Mouse (Mus musculus): ENCODE data around the gene Lrfn4. TPM values are rescaled to one million over a fixed set of nuclear protein-coding genes. Genes with fewer than 3 reads are reported as not detected.

Gene Lrfn4
- total RNA-seq (2021) = 1 to 10 TPM; 7.7 to 9.2 TPM

- intact Hi-C loops (cut with DNase I) = no loop called here
- peak; percentile 73 to 81 for DNase-seq
These were observed at the start of gene Lrfn4 for GRCm38 (mm10) chr19:4615151-4616093. Lrfn4 (minus strand) TSS chr19:4615667.

GRCm38 (mm10) chr19:4658156-4658555, 42.7 kb upstream of the Lrfn4 start:
- DNase-seq = no peak
- intact Hi-C loops (cut with DNase I) = no loop called here

- DNase-seq = no peak
- intact Hi-C loops (cut with DNase I) = no loop called here
These were observed 31.5 kb upstream of the Lrfn4 start for GRCm38 (mm10) chr19:4646917-4647492.

- DNase-seq = no peak
- intact Hi-C loops (cut with DNase I) = no loop called here
These were observed 28.8 kb upstream of the Lrfn4 start for GRCm38 (mm10) chr19:4644271-4644670.

- intact Hi-C loops (cut with DNase I) = no loop called here
These were observed 20.5 kb upstream of the Lrfn4 start for GRCm38 (mm10) chr19:4635986-4636385.

GRCm38 (mm10) chr19:4628819-4629218, 13.4 kb upstream of the Lrfn4 start:
- DNase-seq = peak; percentile 52 to 70
- intact Hi-C loops (cut with DNase I) = loop anchor here (1.0 to 5.0 kb wide), 4 partner anchors 111 to 338 kb away; partner anchors contain the start of gene 2010003K11Rik

More at GRCm38 (mm10) chr19:4635986-4636385, 20.5 kb upstream of the Lrfn4 start:
- no peak for DNase-seq

- intact Hi-C loops (cut with DNase I) = loop anchor here (5.0 kb wide), 2 partner anchors 129 to 341 kb away; partner anchors contain the start of gene 2010003K11Rik
- no peak for DNase-seq
These were observed 10.5 kb upstream of the Lrfn4 start for GRCm38 (mm10) chr19:4625829-4626535.

- intact Hi-C loops (cut with DNase I) = loop anchor here (5.0 kb wide), 2 partner anchors 128 to 342 kb away; partner anchors contain the start of gene 2010003K11Rik
- DNase-seq = peak; percentile 90 to 94
These were observed 9.8 kb upstream of the Lrfn4 start, which contains the start of gene Rce1 for GRCm38 (mm10) chr19:4625179-4625828. Rce1 (minus strand) TSS chr19:4625641.

GRCm38 (mm10) chr19:4624406-4625178, 9.1 kb upstream of the Lrfn4 start:
- DNase-seq = no peak
- intact Hi-C loops (cut with DNase I) = loop anchor here (5.0 kb wide), 2 partner anchors 127 to 343 kb away; partner anchors contain the start of gene 2010003K11Rik

GRCm38 (mm10) chr19:4624006-4624405, 8.5 kb upstream of the Lrfn4 start:
- intact Hi-C loops (cut with DNase I) = no loop called here
- no peak for DNase-seq

GRCm38 (mm10) chr19:4623419-4623818, 8.0 kb upstream of the Lrfn4 start:
- DNase-seq = no peak
- intact Hi-C loops (cut with DNase I) = no loop called here

- intact Hi-C loops (cut with DNase I) = no loop called here
- DNase-seq = no peak
These were observed 7.3 kb upstream of the Lrfn4 start for GRCm38 (mm10) chr19:4622780-4623179.

GRCm38 (mm10) chr19:4620721-4621120, 5.3 kb upstream of the Lrfn4 start:
- intact Hi-C loops (cut with DNase I) = no loop called here
- DNase-seq = no peak

GRCm38 (mm10) chr19:4619461-4619860, 4.0 kb upstream of the Lrfn4 start:
- no peak for DNase-seq
- intact Hi-C loops (cut with DNase I) = no loop called here

- no peak for DNase-seq
- intact Hi-C loops (cut with DNase I) = no loop called here
These were observed 2.7 kb upstream of the Lrfn4 start for GRCm38 (mm10) chr19:4618183-4618582.

- DNase-seq = no peak
- intact Hi-C loops (cut with DNase I) = no loop called here
These were observed 1.1 kb upstream of the Lrfn4 start for GRCm38 (mm10) chr19:4616546-4616945.

- no peak for DNase-seq
- intact Hi-C loops (cut with DNase I) = no loop called here
These were observed 939 bp downstream of the Lrfn4 start for GRCm38 (mm10) chr19:4614305-4615150.

GRCm38 (mm10) chr19:4613464-4614304, 1.8 kb downstream of the Lrfn4 start:
- intact Hi-C loops (cut with DNase I) = no loop called here
- DNase-seq = no peak
